Mouse (Mus musculus): ENCODE measurements around the gene Zkscan16. TPM values are rescaled to one million over a fixed set of nuclear protein-coding genes. Genes with fewer than 3 reads are reported as not detected.
A peak's percentile ranks its signal among the peaks of the same experiment; 100 is the strongest.

Zkscan16 gene
- total and polyA plus RNA-seq, 3 experiments, result not detected

DNA sequence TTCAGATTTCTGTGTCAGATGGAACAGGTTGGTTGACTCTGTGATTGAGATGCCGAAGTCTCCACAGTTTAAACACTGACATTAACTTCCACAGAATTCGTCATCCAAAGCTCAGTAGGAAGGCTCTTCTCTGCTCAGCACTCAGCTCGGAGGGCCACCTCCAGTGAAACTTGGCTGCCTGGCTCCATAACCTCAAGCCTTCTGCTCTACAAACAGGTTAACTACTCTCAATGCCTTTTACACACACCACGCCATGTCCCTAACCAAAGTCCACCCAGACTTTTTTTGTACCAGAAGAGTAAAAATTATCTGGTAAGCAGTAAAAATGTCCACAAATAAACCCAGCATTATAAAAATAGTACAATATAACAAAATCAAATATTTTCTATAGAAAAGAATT is 46.0 kb upstream of the Zkscan16 start:
- Histone ChIP-seq H3K4me3 (ENCODE audit: control insufficient read depth in 1 of 2, insufficient read depth in 1 of 2, low read depth in 2 of 2, low read length in 2 of 2) (no peak overlapping the region), H3K79me2 (ENCODE audit: control insufficient read depth, insufficient read depth, low read length, poor library complexity) (peaks cover 51% of the 10 kb centered on the region), H3K36me3 (ENCODE audit: control insufficient read depth in 1 of 2, insufficient read depth in 2 of 2, low read length in 2 of 2) (peaks cover 0 to 40% of the 10 kb centered on the region in 2 experiments; a peak in 3 of 4 replicates), H3K9me3 (replicated peaks; ENCODE audit: insufficient read depth, low read length) (no peaks in the 10 kb centered on the region), H3K27me3 (ENCODE audit: control insufficient read depth in 1 of 2, insufficient read depth in 2 of 2, low read length in 2 of 2) (no peaks in the 10 kb centered on the region), H3K9ac (ENCODE audit: control insufficient read depth, low read depth, low read length, poor library complexity, severe bottlenecking) (no peak overlapping the region), H3K4me1 (ENCODE audit: control insufficient read depth in 1 of 2, insufficient read depth in 2 of 2, low read length in 2 of 2) (peaks cover 9 to 41% of the 10 kb centered on the region in 2 experiments), H3K27ac (ENCODE audit: control insufficient read depth, low read depth, low read length) (no peak overlapping the region)
- no peak for DNase-seq (ENCODE audit: low read depth, low spot score)
- no peak for TF ChIP-seq RCOR1 (IDR thresholded peaks at IDR 0.05; ENCODE audit: low read depth, low read length)
- no peak for TF ChIP-seq KAT2A (conservative IDR thresholded peaks at IDR 0.05; ENCODE audit: low read depth, low read length)
- TF ChIP-seq E2F4 (IDR thresholded peaks at IDR 0.05; ENCODE audit: borderline replicate concordance, low read depth, low read length), result no peak
- TF ChIP-seq TCF12 (IDR thresholded peaks at IDR 0.05; ENCODE audit: low read depth, low read length), result no peak
- TF ChIP-seq TBP (IDR thresholded peaks at IDR 0.05; ENCODE audit: low read depth, low read length), result no peak
- no peak for TF ChIP-seq NELFE (IDR thresholded peaks at IDR 0.05; ENCODE audit: low read depth, low read length)
- no peak for TF ChIP-seq SMC3 (IDR thresholded peaks at IDR 0.05; ENCODE audit: low read depth, low read length)
- TF ChIP-seq CHD2 (IDR thresholded peaks at IDR 0.05; ENCODE audit: low read length), result no peak

GRCm38 (mm10) chr4:58898318-58898717 is 45.1 kb upstream of the Zkscan16 start:
- TF ChIP-seq MYB (IDR thresholded peaks at IDR 0.05; ENCODE audit: low read depth, low read length) (no peak), EP300 (IDR thresholded peaks at IDR 0.05; ENCODE audit: low read depth in 1 of 2, low read length in 2 of 2) (no peak), MXI1 (IDR thresholded peaks at IDR 0.05; ENCODE audit: low read depth, low read length) (peak; percentile 55; the same call in 1 of the 2 replicates), POLR2A (IDR thresholded peaks at IDR 0.05; ENCODE audit: control insufficient read depth in 1 of 2, insufficient read depth in 1 of 2, low read depth in 1 of 2, low read length in 2 of 2, poor library complexity in 1 of 2) (no peak), CTCF (IDR thresholded peaks at IDR 0.05 in 2 of 3, conservative IDR thresholded peaks at IDR 0.05 in 1 of 3; ENCODE audit: control insufficient read depth in 1 of 3, insufficient read depth in 1 of 3, low read depth in 2 of 3, low read length in 3 of 3, poor library complexity in 1 of 3, severe bottlenecking in 1 of 3) (no peak)
- Histone ChIP-seq H3K9me3 (replicated peaks; ENCODE audit: insufficient read depth, low read length) (no peaks in the 10 kb centered on the region), H3K9ac (ENCODE audit: control insufficient read depth, low read depth, low read length, poor library complexity, severe bottlenecking) (no peak overlapping the region), H3K27me3 (ENCODE audit: control insufficient read depth in 1 of 2, insufficient read depth in 2 of 2, low read length in 2 of 2) (no peaks in the 10 kb centered on the region), H3K4me1 (ENCODE audit: control insufficient read depth in 1 of 2, insufficient read depth in 2 of 2, low read length in 2 of 2) (peaks cover 9 to 39% of the 10 kb centered on the region in 2 experiments), H3K4me3 (ENCODE audit: control insufficient read depth in 1 of 2, insufficient read depth in 1 of 2, low read depth in 2 of 2, low read length in 2 of 2) (no peak overlapping the region), H3K79me2 (ENCODE audit: control insufficient read depth, insufficient read depth, low read length, poor library complexity) (peaks cover 55% of the 10 kb centered on the region), H3K27ac (ENCODE audit: control insufficient read depth, low read depth, low read length) (no peak overlapping the region), H3K36me3 (ENCODE audit: control insufficient read depth in 1 of 2, insufficient read depth in 2 of 2, low read length in 2 of 2) (peaks cover 0 to 40% of the 10 kb centered on the region in 2 experiments; a peak in 3 of 4 replicates)
- peak; percentile 48 for DNase-seq (ENCODE audit: low read depth, low spot score)

DNA sequence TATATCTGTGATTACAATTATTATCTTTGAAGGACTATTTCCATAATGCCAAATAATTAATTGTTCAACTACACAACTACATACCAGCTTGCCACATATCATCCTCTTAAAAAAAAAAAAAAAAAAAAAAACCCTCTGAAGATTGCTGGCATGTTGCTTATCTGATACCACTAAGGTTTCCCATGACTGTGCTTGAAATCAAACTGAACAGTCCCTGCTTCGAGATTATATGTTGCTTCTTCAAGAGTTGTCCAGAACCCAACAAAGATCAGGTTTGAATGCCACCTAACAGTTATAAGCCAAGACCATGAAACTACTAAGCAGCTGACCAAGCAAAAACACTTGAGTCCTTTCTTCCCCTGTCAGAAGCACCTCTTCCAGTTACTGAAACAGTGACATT is 36.0 kb upstream of the Zkscan16 start:
- peaks cover 18 to 27% of the 10 kb centered on the region in 2 experiments for H3K4me1 ChIP-seq (ENCODE audit: control insufficient read depth in 1 of 2, insufficient read depth in 2 of 2, low read length in 2 of 2)
- no peak overlapping the region for H3K27ac ChIP-seq (ENCODE audit: control insufficient read depth, low read depth, low read length)
- no peaks in the 10 kb centered on the region for H3K27me3 ChIP-seq (ENCODE audit: control insufficient read depth in 1 of 2, insufficient read depth in 2 of 2, low read length in 2 of 2)
- TF ChIP-seq ELF1 (IDR thresholded peaks at IDR 0.05; ENCODE audit: low read depth, low read length) (0 out of 2 replicates have a peak, but pooled peaks have one; percentile 13), CTCF (IDR thresholded peaks at IDR 0.05 in 2 of 3, conservative IDR thresholded peaks at IDR 0.05 in 1 of 3; ENCODE audit: control insufficient read depth in 1 of 3, insufficient read depth in 1 of 3, low read depth in 2 of 3, low read length in 3 of 3, poor library complexity in 1 of 3, severe bottlenecking in 1 of 3) (no peak), POLR2AphosphoS5 (IDR thresholded peaks at IDR 0.05; ENCODE audit: borderline replicate concordance, low read depth, low read length) (no peak), JUND (IDR thresholded peaks at IDR 0.05; ENCODE audit: low read depth, low read length) (no peak), MAFK (IDR thresholded peaks at IDR 0.05; ENCODE audit: borderline replicate concordance, low read depth, low read length) (peak; percentile 22; the same call in 1 of the 2 replicates), ZNF384 (IDR thresholded peaks at IDR 0.05; ENCODE audit: low read depth, low read length) (peak; percentile 99), ETS1 (IDR thresholded peaks at IDR 0.05; ENCODE audit: low read depth, low read length) (peak; percentile 67; the same call in 1 of the 2 replicates), EP300 (IDR thresholded peaks at IDR 0.05; ENCODE audit: low read depth in 1 of 2, low read length in 2 of 2) (peak; percentile 65 to 67), MYB (IDR thresholded peaks at IDR 0.05; ENCODE audit: low read depth, low read length) (no peak), POLR2A (IDR thresholded peaks at IDR 0.05; ENCODE audit: control insufficient read depth in 1 of 2, insufficient read depth in 1 of 2, low read depth in 1 of 2, low read length in 2 of 2, poor library complexity in 1 of 2) (no peak), TCF12 (IDR thresholded peaks at IDR 0.05; ENCODE audit: low read depth, low read length) (peak; percentile 49; the same call in 1 of the 2 replicates), RCOR1 (IDR thresholded peaks at IDR 0.05; ENCODE audit: low read depth, low read length) (peak; percentile 96), TBP (IDR thresholded peaks at IDR 0.05; ENCODE audit: low read depth, low read length) (no peak), TAL1 (IDR thresholded peaks at IDR 0.05; ENCODE audit: low read length) (0 out of 2 replicates have a peak, but pooled peaks have one; percentile 9), SIN3A (IDR thresholded peaks at IDR 0.05; ENCODE audit: low read length) (0 out of 2 replicates have a peak, but pooled peaks have one; percentile 49), GATA1 (IDR thresholded peaks at IDR 0.05; ENCODE audit: low read depth, low read length) (peak; percentile 89), UBTF (IDR thresholded peaks at IDR 0.05; ENCODE audit: borderline replicate concordance, insufficient read depth, low read depth, low read length) (no peak)
- H3K36me3 ChIP-seq (ENCODE audit: control insufficient read depth in 1 of 2, insufficient read depth in 2 of 2, low read length in 2 of 2), result peaks cover 2 to 43% of the 10 kb centered on the region in 2 experiments
- no peak overlapping the region for H3K9ac ChIP-seq (ENCODE audit: control insufficient read depth, low read depth, low read length, poor library complexity, severe bottlenecking)
- H3K79me2 ChIP-seq (ENCODE audit: control insufficient read depth, insufficient read depth, low read length, poor library complexity), result peaks cover 74% of the 10 kb centered on the region
- no peak overlapping the region for H3K4me3 ChIP-seq (ENCODE audit: control insufficient read depth in 1 of 2, insufficient read depth in 1 of 2, low read depth in 2 of 2, low read length in 2 of 2)
- DNase-seq (ENCODE audit: low read depth, low spot score), result peak; percentile 66
- H3K9me3 ChIP-seq (replicated peaks; ENCODE audit: insufficient read depth, low read length), result no peaks in the 10 kb centered on the region

All from MEL (cell line).